Mouse (Mus musculus): Measurements from ENCODE around the gene Irf4.

- TF ChIP-seq CTCF (conservative IDR thresholded peaks at IDR 0.05; ENCODE audit: insufficient read depth, insufficient read length, low read depth, low read length) = no peak
- no peak for TF ChIP-seq POLR2A (IDR thresholded peaks at IDR 0.05; ENCODE audit: low read depth, low read length)
Measured at GRCm38 (mm10) chr13:30747504-30747903, 1.5 kb upstream of the Irf4 start.
